Comparison of ENCODE assay signal across 22 mouse cellular contexts in genomic region chr6:21195341-21195740, GRCm38 (mm10). TPM values are rescaled to one million over a fixed set of nuclear protein-coding genes. Genes with fewer than 3 reads are reported as not detected.
"Had no signal": no experiment of that assay in that cellular context is flagged by ENCODE, and none has a peak within 500 bp of the region (broad histone marks: within the 10 kb centered on the region; RNA-seq: fewer than 3 reads in every experiment).

No protein-coding gene starts in this region.

- DNase-seq: liver, postnatal 0 days; lung, adult 2 months; lung, postnatal 14 days; lung, postnatal 36 days; retina, postnatal 1 day; right cerebral cortex, adult 18-20 months; right cerebral cortex, postnatal 25 days; right cerebral cortex, postnatal 4 days; spleen, adult 18-20 months; thymus, adult 18-20 months; thymus, postnatal 14 days; thymus, postnatal 36 days had no signal

- H3K4me3 ChIP-seq: liver, embryonic 15.5 days; lung, embryonic 15.5 days; midbrain, embryonic 13.5 days; midbrain, embryonic 15.5 days; myocyte; neural tube, embryonic 13.5 days; neural tube, embryonic 15.5 days had no signal

- H3K27ac ChIP-seq: liver, embryonic 15.5 days; lung, embryonic 15.5 days; midbrain, embryonic 13.5 days; midbrain, embryonic 15.5 days; neural tube, embryonic 13.5 days; neural tube, embryonic 15.5 days had no signal

RNA-seq across cellular contexts. Expression of gene Kcnd2, which starts 20.0 kb away (rescaled TPM):
- total RNA-seq: megakaryocyte, adult 5-6 weeks; megakaryocyte-erythroid progenitor cell, adult 5-6 weeks had no signal
- polyA plus RNA-seq: liver, postnatal 0 days; myocyte; thymus, postnatal 0 days had no signal
